Mouse (Mus musculus) gastrocnemius, postnatal 36 days (tissue): ENCODE data around the gene Rabep2. TPM values are rescaled to one million over a fixed set of nuclear protein-coding genes. Genes with fewer than 3 reads are reported as not detected.

Source experiments
- DNase-seq, 2 experiments: peaks; one replicate each; pipeline ENCODE4 v3.0.0; 2022
- intact Hi-C: fragments of 180-260 bp; cut with DNase I; formaldehyde crosslinking; loops from one replicate; pipeline ENCODE4 v1.15.1; 2025
- total RNA-seq, 2 experiments: library from RNA; stranded (reverse); gene quantifications; 2 replicates each; pipeline ENCODE4 v1.2.3; 2021

Gene Rabep2
- total RNA-seq, 2 experiments from 2014 or later = 13.8 to 14.0 TPM

GRCm38 (mm10) chr7:126461626-126462025 lies 33.1 kb downstream of the Rabep2 start:
- DNase-seq = no peak
- intact Hi-C loops = no loop called here

- intact Hi-C loops = no loop called here
- peak; percentile 59 to 75 for DNase-seq
Observed at GRCm38 (mm10) chr7:126463004-126463403, 34.4 kb downstream of the Rabep2 start, which contains the start of gene Atp2a1. Gene Atp2a1, minus strand, starts transcription at chr7:126463108.

- DNase-seq = no peak
- intact Hi-C loops = no loop called here
Observed at GRCm38 (mm10) chr7:126463547-126463946, 35.0 kb downstream of the Rabep2 start.

DNA sequence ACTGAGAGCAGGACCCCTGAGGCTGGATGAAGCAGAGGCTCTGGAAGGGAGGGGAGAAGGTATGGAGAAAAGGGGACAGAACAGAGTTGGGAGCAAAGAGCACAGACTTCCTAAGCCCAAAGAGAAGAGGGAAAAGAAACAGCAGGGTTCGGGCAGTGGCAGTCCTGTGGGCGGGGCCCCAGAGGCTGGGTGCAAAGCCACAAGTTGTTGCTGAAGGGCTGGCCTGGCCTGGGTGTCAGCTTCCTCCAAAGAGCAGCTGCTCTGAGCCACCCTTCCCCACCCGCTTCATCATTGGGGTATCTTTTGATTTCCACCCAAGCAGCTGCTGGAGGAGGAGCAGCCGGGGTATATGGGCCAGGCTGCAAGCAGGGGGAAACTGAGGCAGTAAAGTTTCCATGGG lies 35.6 kb downstream of the Rabep2 start:
- peak; percentile 67 to 68 for DNase-seq
- intact Hi-C loops = no loop called here

GRCm38 (mm10) chr7:126464836-126465235 lies 36.3 kb downstream of the Rabep2 start:
- intact Hi-C loops = no loop called here
- DNase-seq = peak; percentile 60 to 72

DNA sequence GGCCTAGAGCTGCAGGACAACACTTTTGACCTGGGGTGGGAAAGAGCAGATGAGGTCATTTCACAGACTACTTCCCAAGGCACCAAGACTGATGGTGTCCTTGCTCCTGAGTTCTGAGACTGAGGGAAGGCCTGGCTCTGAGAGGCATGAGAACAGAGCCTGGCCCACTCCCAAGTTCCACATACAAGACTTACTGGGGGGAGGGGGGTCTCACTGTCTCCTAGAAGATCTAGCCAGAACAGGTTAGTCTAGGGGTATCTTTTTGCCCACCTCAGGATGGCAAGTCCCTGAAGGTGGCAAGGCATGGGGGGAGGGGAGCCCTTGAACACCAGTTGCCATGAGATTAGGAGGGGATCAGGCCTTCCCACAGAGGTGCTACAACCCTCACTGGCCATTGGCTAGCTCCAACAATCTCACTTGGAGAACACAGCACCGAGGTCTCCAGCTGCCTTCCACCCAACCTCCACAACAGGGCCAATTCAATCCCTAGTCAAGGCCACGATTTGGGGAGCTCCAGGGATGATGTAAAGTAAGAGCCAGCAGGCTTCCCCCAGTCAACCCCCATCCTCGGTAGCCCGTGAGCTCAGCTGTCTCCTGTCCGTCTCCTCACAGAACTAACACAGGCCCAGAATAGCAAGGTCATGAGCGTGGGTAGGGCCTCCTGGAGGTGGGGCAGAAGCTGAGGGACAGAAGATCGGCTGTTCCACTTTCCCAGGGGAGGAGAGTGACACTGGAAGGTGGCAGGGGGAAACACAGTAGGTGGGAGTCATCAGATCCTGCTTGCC lies 36.9 kb downstream of the Rabep2 start:
- peak; percentile 51 to 56 for DNase-seq
- intact Hi-C loops = no loop called here

DNA sequence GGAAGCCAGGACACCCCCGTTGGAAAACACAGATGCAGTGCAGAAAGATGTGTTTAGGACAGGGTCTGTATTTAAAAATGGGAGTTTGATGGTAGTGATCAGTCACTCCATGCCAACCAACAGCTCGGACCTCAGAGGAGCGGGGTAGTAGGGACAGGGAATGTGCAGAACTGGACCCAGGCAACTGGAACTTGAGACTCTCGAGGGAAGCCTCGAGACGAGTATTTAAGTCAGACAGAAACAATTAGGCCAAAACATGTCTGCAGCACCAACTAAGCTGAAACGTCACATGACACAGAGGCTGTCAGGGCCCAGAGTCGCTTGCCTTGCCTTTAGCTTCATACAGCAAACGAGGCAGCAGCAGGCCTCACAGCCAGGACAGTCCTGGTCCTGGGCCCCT lies 37.6 kb downstream of the Rabep2 start:
- intact Hi-C loops = no loop called here
- DNase-seq = no peak

GRCm38 (mm10) chr7:126466707-126467106 lies 38.1 kb downstream of the Rabep2 start:
- DNase-seq = no peak
- intact Hi-C loops = no loop called here

GRCm38 (mm10) chr7:126467271-126467670 lies 38.7 kb downstream of the Rabep2 start:
- peak in 1 of 2 experiments; percentile 19 for DNase-seq
- intact Hi-C loops = no loop called here

- no peak for DNase-seq
- intact Hi-C loops = no loop called here
Observed at GRCm38 (mm10) chr7:126467834-126468627, 39.5 kb downstream of the Rabep2 start.

DNA sequence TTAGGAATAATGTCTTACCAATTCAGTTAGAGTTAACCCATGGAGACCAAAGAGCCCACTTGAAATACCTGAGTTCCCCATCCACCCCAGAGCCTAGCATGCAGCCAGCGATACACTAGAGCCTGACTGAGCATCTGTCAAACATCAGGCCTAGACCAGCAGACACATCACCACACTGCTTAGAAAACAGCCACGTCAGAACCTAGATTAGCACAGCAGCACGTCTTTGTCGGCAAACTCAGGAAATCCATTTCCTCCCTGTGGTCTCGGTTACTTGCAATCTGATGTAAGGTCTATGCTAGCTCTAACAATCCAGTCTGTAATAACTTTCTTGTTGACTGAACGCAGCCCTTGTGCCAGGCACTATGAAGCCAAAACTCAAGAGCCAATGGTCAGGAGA lies 41.5 kb downstream of the Rabep2 start:
- intact Hi-C loops = loop anchor here (5.0 kb wide), 1 partner anchor 38 kb away; no protein-coding TSS in a partner anchor
- no peak for DNase-seq

DNA sequence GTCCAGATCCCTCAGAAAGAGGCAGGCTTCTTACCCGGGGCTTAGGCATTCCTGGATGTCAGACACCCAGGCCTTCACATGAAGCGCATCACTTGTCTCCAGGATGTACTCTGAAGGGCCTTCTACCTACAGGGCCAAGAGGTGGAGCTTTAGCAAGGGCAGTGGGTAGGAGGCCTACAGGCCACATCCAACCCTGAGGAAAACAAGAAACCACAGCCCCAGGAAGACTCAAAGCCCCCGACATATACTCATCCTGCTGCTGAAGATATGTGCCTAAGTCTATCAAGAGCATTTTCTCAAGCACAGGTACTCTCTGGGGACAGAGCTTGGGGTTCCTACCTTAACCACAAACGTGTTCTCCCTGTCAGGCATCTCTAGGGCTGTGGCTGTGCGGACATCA lies 42.8 kb downstream of the Rabep2 start:
- intact Hi-C loops = loop anchor here (5.0 kb wide), 1 partner anchor 39 kb away; no protein-coding TSS in a partner anchor
- DNase-seq = no peak

- intact Hi-C loops = loop anchor here (5.0 kb wide), 1 partner anchor 40 kb away; no protein-coding TSS in a partner anchor
- no peak for DNase-seq
Observed at GRCm38 (mm10) chr7:126471853-126472252, 43.3 kb downstream of the Rabep2 start.

DNA sequence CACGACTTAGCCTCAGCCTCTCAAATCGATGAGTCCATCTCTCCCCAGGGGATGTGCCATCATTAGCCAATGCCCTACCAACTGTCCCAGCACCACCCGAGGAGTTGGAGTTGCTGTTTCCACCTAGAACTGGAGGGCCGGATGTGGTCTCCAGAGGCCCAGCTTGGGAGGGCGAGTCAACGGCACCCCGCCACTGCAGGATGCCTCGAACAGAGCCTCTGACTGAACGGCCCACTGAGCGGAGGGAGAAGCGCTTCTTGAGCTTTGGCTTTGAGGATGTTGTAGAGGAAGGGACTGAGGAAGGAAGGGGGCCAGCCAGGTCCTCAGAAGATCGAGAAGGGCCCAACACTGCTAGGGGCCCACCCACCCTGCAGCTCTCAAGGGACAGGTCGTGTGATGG lies 43.7 kb downstream of the Rabep2 start:
- DNase-seq = no peak
- intact Hi-C loops = loop anchor here (5.0 kb wide), 1 partner anchor 40 kb away; no protein-coding TSS in a partner anchor

- no peak for DNase-seq
- intact Hi-C loops = loop anchor here (5.0 kb wide), 1 partner anchor 40 kb away; no protein-coding TSS in a partner anchor
Observed at GRCm38 (mm10) chr7:126472713-126473112, 44.2 kb downstream of the Rabep2 start.

DNA sequence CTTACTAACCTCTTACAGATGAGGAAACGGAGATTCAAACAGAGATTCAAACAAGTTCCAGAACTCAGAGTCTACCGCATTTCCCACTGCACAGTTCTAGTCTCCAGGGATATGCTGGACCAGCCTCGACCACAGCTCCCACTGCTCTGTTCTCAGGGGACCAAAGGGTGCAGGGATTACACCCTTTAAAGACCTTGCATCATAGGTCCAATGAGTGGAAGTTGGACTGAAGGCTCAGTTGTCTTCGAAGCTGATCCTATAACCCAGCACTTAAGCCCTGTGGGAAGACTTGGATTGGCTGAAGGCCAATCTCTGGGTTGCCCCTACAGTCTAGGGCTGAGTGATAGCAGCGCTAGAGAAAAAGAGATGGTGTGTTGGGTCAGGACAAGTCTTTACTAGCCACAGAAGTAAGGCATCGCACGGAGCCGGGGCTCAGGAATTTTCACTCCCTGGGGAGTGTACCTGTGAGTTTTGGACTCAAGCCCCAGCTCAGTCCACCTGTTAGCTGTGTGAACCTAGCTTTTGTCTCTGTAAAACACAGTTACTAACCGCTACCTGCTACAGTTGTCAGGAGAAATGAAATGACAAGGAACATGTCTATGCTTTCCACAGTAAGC lies 45.0 kb downstream of the Rabep2 start:
- DNase-seq = no peak
- intact Hi-C loops = loop anchor here (5.0 kb wide), 1 partner anchor 41 kb away; no protein-coding TSS in a partner anchor

DNA sequence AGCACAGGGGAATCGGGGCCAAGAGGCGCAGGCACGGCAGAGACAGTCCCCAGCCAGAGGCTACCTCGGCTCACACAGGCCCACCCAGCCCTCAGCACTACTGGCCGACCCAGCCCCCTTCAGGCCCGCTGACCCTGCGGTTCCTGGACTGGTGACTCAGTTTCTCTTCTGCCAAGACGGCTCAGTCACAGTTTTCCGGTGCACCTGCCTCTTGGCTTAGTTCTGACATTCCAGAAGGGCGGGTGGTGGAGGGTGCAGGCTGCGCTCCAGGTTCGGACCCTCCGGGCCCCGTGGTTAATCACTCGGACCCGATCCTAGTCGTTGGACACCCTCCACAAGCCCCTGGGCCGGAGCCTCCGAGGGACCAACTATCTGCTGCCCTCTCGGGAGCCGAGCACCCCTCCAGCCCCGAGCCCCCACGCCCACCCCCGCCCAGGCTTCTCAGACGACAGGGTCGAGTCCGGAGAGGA lies 46.0 kb downstream of the Rabep2 start:
- DNase-seq = no peak
- intact Hi-C loops = loop anchor here (5.0 kb wide), 1 partner anchor 42 kb away; no protein-coding TSS in a partner anchor

GRCm38 (mm10) chr7:126474993-126475581 lies 46.5 kb downstream of the Rabep2 start, which contains the start of gene Sh2b1:
Gene Sh2b1, minus strand, starts transcription at chr7:126475424.
- intact Hi-C loops = loop anchor here (5.0 kb wide), 1 partner anchor 43 kb away; no protein-coding TSS in a partner anchor
- peak; percentile 82 to 84 for DNase-seq

GRCm38 (mm10) chr7:126481699-126482098 lies 53.1 kb downstream of the Rabep2 start:
- DNase-seq = no peak
- intact Hi-C loops = loop anchor here (2.0 kb wide), 1 partner anchor 47 kb away; no protein-coding TSS in a partner anchor

DNA sequence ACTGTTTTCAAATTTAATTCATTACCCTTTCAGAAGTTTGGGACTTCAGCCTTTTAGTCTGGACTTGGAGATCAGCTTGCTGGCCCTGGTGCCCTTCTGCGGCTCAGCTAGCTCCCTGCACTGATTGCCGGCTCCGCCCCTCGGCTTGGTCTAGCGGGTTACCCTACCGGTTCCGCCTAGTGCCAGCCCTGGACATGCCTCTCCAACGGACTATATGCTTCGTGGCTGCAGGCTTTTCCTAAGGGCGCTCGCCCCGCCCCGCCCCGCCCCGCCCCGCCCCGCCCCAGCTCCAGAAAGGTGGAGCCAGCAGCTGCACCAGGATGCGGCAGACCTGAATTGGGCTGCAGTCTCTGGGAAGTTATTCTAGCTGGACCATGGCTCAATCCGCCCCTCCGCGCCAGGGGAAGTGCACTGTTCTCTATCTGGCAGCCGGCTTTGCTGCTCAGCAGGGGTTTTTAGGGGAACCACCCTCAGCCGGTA lies 53.9 kb downstream of the Rabep2 start:
- intact Hi-C loops = no loop called here

More for the DNA sequence above, 53.9 kb downstream of the Rabep2 start:
- peak; percentile 61 to 83 for DNase-seq
